Mouse (Mus musculus) brain, embryonic 14.5 days (tissue): ENCODE measurements around the gene Samd14.

Experiments used
- CTCF ChIP-seq: fragments of 200-500 bp; IDR thresholded peaks from 2 replicates; pipeline ENCODE4 v1.5.1; 2012; ENCODE audit warnings: inconsistent platforms, mild to moderate bottlenecking, moderate library complexity, borderline replicate concordance; ENCODE audit not compliant: insufficient read depth, insufficient read length; ENCODE audit errors: extremely low read depth
- POLR2A ChIP-seq: fragments of 200-500 bp; IDR thresholded peaks from 2 replicates; pipeline ENCODE4 v1.6.1; 2012; ENCODE audit warnings: mild to moderate bottlenecking, inconsistent platforms, borderline replicate concordance; ENCODE audit not compliant: poor library complexity, insufficient read depth, insufficient read length, severe bottlenecking; ENCODE audit errors: extremely low read depth

DNA sequence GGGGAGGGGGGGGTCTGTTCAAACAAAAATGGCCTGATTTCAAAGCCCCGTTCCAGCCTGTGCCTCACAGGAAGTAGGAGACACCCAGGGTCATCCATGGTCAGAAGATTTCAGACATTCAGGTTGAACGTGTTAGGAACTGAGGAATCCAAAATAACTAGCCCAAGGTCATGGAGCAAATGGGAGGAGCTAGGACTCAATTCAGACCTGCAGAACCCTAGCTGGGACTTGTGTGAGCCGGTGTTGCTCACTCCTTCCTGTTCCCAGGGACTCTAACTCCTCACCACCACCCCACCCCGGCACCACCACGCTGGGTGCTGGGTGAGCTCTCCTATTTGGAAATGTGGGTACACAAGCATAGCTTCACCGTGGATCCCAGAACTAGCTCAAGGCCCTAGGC is 22.3 kb upstream of the Samd14 start:
- TF ChIP-seq CTCF (no peak), POLR2A (no peak)
